Mouse (Mus musculus): Measurements from ENCODE around the gene Trappc13. TPM values are rescaled to one million over a fixed set of nuclear protein-coding genes. Genes with fewer than 3 reads are reported as not detected.

The Trappc13 gene
- polyA plus RNA-seq, 1 experiment from 2014 or later: 57.3 TPM

GRCm38 (mm10) chr13:104134510-104135085 lies 43.7 kb downstream of the Trappc13 start:
- H3K4me2 ChIP-seq: no peak overlapping the region
- H3K4me3 ChIP-seq (ENCODE audit: low read depth, low read length): no peak overlapping the region
- H3K36me3 ChIP-seq (ENCODE audit: control insufficient read depth, insufficient read depth, low read length): no peaks in the 10 kb centered on the region
- ATAC-seq (replicated peaks; ENCODE audit: low FRiP score) (no peak), DNase-seq (ENCODE audit: low spot score) (no peak)
- H3K9ac ChIP-seq (ENCODE audit: low read depth, low read length): no peak overlapping the region
- H3K4me1 ChIP-seq (replicated peaks; ENCODE audit: control insufficient read depth, insufficient read depth, low read length): no peaks in the 10 kb centered on the region
- no peak overlapping the region for H3K27ac ChIP-seq (ENCODE audit: low read depth, low read length)
- WGBS: 84% methylated on average over 4 of the region's 4 CpGs
- H3K9me3 ChIP-seq (ENCODE audit: control insufficient read depth, low read length): no peaks in the 10 kb centered on the region
- no peaks in the 10 kb centered on the region for H3K27me3 ChIP-seq (replicated peaks; ENCODE audit: control insufficient read depth, insufficient read depth, low read length)

GRCm38 (mm10) chr13:104132561-104132960 lies 45.7 kb downstream of the Trappc13 start:
- DNase-seq (ENCODE audit: low spot score): no peak
- 82% methylated on average over 2 of the region's 2 CpGs for WGBS
- ATAC-seq (replicated peaks; ENCODE audit: low FRiP score): no peak
- Histone ChIP-seq H3K36me3 (ENCODE audit: control insufficient read depth, insufficient read depth, low read length) (no peaks in the 10 kb centered on the region), H3K27ac (ENCODE audit: low read depth, low read length) (no peak overlapping the region), H3K9me3 (ENCODE audit: control insufficient read depth, low read length) (no peaks in the 10 kb centered on the region), H3K4me2 (no peak overlapping the region), H3K27me3 (replicated peaks; ENCODE audit: control insufficient read depth, insufficient read depth, low read length) (no peaks in the 10 kb centered on the region), H3K4me1 (replicated peaks; ENCODE audit: control insufficient read depth, insufficient read depth, low read length) (no peaks in the 10 kb centered on the region), H3K9ac (ENCODE audit: low read depth, low read length) (no peak overlapping the region), H3K4me3 (ENCODE audit: low read depth, low read length) (no peak overlapping the region)

- no peaks in the 10 kb centered on the region for H3K36me3 ChIP-seq (ENCODE audit: control insufficient read depth, insufficient read depth, low read length)
- H3K27ac ChIP-seq (ENCODE audit: low read depth, low read length): no peak overlapping the region
- no peak overlapping the region for H3K4me3 ChIP-seq (ENCODE audit: low read depth, low read length)
- H3K9ac ChIP-seq (ENCODE audit: low read depth, low read length): no peak overlapping the region
- H3K4me2 ChIP-seq: no peak overlapping the region
- no peak for ATAC-seq (replicated peaks; ENCODE audit: low FRiP score)
- no peak for DNase-seq (ENCODE audit: low spot score)
- H3K4me1 ChIP-seq (replicated peaks; ENCODE audit: control insufficient read depth, insufficient read depth, low read length): no peaks in the 10 kb centered on the region
- H3K9me3 ChIP-seq (ENCODE audit: control insufficient read depth, low read length): no peaks in the 10 kb centered on the region
- WGBS: 87% methylated on average over 20 of the region's 20 CpGs
- H3K27me3 ChIP-seq (replicated peaks; ENCODE audit: control insufficient read depth, insufficient read depth, low read length): no peaks in the 10 kb centered on the region
Observed at GRCm38 (mm10) chr13:104123662-104124381, 54.4 kb downstream of the Trappc13 start.

- no peak overlapping the region for H3K4me2 ChIP-seq
- no peaks in the 10 kb centered on the region for H3K36me3 ChIP-seq (ENCODE audit: control insufficient read depth, insufficient read depth, low read length)
- 78% methylated on average over 17 of the region's 17 CpGs for WGBS
Observed at GRCm38 (mm10) chr13:104122078-104122840, 56.0 kb downstream of the Trappc13 start.

GRCm38 (mm10) chr13:104114827-104115226 lies 63.4 kb downstream of the Trappc13 start:
- no peaks in the 10 kb centered on the region for H3K9me3 ChIP-seq (ENCODE audit: control insufficient read depth, low read length)
- H3K27ac ChIP-seq (ENCODE audit: low read depth, low read length): no peak overlapping the region
- DNase-seq (ENCODE audit: low spot score) (no peak), ATAC-seq (replicated peaks; ENCODE audit: low FRiP score) (no peak)
- H3K9ac ChIP-seq (ENCODE audit: low read depth, low read length): no peak overlapping the region
- 89% methylated on average over 2 of the region's 2 CpGs for WGBS
- H3K4me3 ChIP-seq (ENCODE audit: low read depth, low read length): no peak overlapping the region
- H3K4me1 ChIP-seq (replicated peaks; ENCODE audit: control insufficient read depth, insufficient read depth, low read length): peaks cover 5% of the 10 kb centered on the region; the same call in 1 of the 2 replicates
- no peaks in the 10 kb centered on the region for H3K27me3 ChIP-seq (replicated peaks; ENCODE audit: control insufficient read depth, insufficient read depth, low read length)
- H3K4me2 ChIP-seq: no peak overlapping the region
- H3K36me3 ChIP-seq (ENCODE audit: control insufficient read depth, insufficient read depth, low read length): no peaks in the 10 kb centered on the region

More at GRCm38 (mm10) chr13:104122078-104122840, 56.0 kb downstream of the Trappc13 start:
- H3K27me3 ChIP-seq (replicated peaks; ENCODE audit: control insufficient read depth, insufficient read depth, low read length): no peaks in the 10 kb centered on the region
- ATAC-seq (replicated peaks; ENCODE audit: low FRiP score) (no peak), DNase-seq (ENCODE audit: low spot score) (no peak)
- no peak overlapping the region for H3K4me3 ChIP-seq (ENCODE audit: low read depth, low read length)
- H3K4me1 ChIP-seq (replicated peaks; ENCODE audit: control insufficient read depth, insufficient read depth, low read length): no peaks in the 10 kb centered on the region
- no peaks in the 10 kb centered on the region for H3K9me3 ChIP-seq (ENCODE audit: control insufficient read depth, low read length)
- H3K27ac ChIP-seq (ENCODE audit: low read depth, low read length): no peak overlapping the region
- H3K9ac ChIP-seq (ENCODE audit: low read depth, low read length): no peak overlapping the region

- ATAC-seq (replicated peaks; ENCODE audit: low FRiP score): no peak
- no peak overlapping the region for H3K4me2 ChIP-seq
- no peak overlapping the region for H3K4me3 ChIP-seq (ENCODE audit: low read depth, low read length)
- no peaks in the 10 kb centered on the region for H3K36me3 ChIP-seq (ENCODE audit: control insufficient read depth, insufficient read depth, low read length)
- no peak for DNase-seq (ENCODE audit: low spot score)
- H3K9me3 ChIP-seq (ENCODE audit: control insufficient read depth, low read length): no peaks in the 10 kb centered on the region
- H3K27me3 ChIP-seq (replicated peaks; ENCODE audit: control insufficient read depth, insufficient read depth, low read length): no peaks in the 10 kb centered on the region
- H3K4me1 ChIP-seq (replicated peaks; ENCODE audit: control insufficient read depth, insufficient read depth, low read length): peaks cover 7% of the 10 kb centered on the region
- no peak overlapping the region for H3K9ac ChIP-seq (ENCODE audit: low read depth, low read length)
- no peak overlapping the region for H3K27ac ChIP-seq (ENCODE audit: low read depth, low read length)
- 89% methylated on average over 4 of the region's 4 CpGs for WGBS
Observed at GRCm38 (mm10) chr13:104113782-104114181, 64.5 kb downstream of the Trappc13 start.

- peaks cover 10% of the 10 kb centered on the region for H3K4me1 ChIP-seq (replicated peaks; ENCODE audit: control insufficient read depth, insufficient read depth, low read length)
- H3K27me3 ChIP-seq (replicated peaks; ENCODE audit: control insufficient read depth, insufficient read depth, low read length): no peaks in the 10 kb centered on the region
- H3K9me3 ChIP-seq (ENCODE audit: control insufficient read depth, low read length): no peaks in the 10 kb centered on the region
- H3K4me3 ChIP-seq (ENCODE audit: low read depth, low read length): no peak overlapping the region
- H3K27ac ChIP-seq (ENCODE audit: low read depth, low read length): no peak overlapping the region
- DNase-seq (ENCODE audit: low spot score) (no peak), ATAC-seq (replicated peaks; ENCODE audit: low FRiP score) (no peak)
- no peaks in the 10 kb centered on the region for H3K36me3 ChIP-seq (ENCODE audit: control insufficient read depth, insufficient read depth, low read length)
- no peak overlapping the region for H3K4me2 ChIP-seq
- WGBS: 62% methylated on average over 12 of the region's 12 CpGs
- no peak overlapping the region for H3K9ac ChIP-seq (ENCODE audit: low read depth, low read length)
Observed at GRCm38 (mm10) chr13:104112266-104112900, 65.9 kb downstream of the Trappc13 start.

GRCm38 (mm10) chr13:104110526-104110925 lies 67.7 kb downstream of the Trappc13 start:
- H3K4me2 ChIP-seq: peak overlapping the region; percentile 100
- DNase-seq (ENCODE audit: low spot score) (no peak), ATAC-seq (replicated peaks; ENCODE audit: low FRiP score) (no peak)
- H3K9ac ChIP-seq (ENCODE audit: low read depth, low read length): no peak overlapping the region
- peaks cover 10% of the 10 kb centered on the region for H3K4me1 ChIP-seq (replicated peaks; ENCODE audit: control insufficient read depth, insufficient read depth, low read length)
- no peaks in the 10 kb centered on the region for H3K9me3 ChIP-seq (ENCODE audit: control insufficient read depth, low read length)
- no peaks in the 10 kb centered on the region for H3K27me3 ChIP-seq (replicated peaks; ENCODE audit: control insufficient read depth, insufficient read depth, low read length)
- H3K27ac ChIP-seq (ENCODE audit: low read depth, low read length): no peak overlapping the region
- H3K4me3 ChIP-seq (ENCODE audit: low read depth, low read length): peak overlapping the region; percentile 81
- H3K36me3 ChIP-seq (ENCODE audit: control insufficient read depth, insufficient read depth, low read length): no peaks in the 10 kb centered on the region
- WGBS: 64% methylated on average over 7 of the region's 7 CpGs
